Mouse (Mus musculus) kidney, embryonic 14.5 days (tissue): ENCODE data around the gene 2010111I01Rik. TPM values are rescaled to one million over a fixed set of nuclear protein-coding genes. Genes with fewer than 3 reads are reported as not detected.

Source experiments
- ATAC-seq: fragments of 200-750 bp; cut with Nextera tagmentation; 2 replicates; pipeline ENCODE4 v1.8.0; 2017; ENCODE audit warnings: moderate number of reproducible peaks, mild to moderate bottlenecking, moderate TSS enrichment, moderate library complexity; ENCODE audit not compliant: low FRiP score, low TSS enrichment
- H3K27ac ChIP-seq: fragments of 300-500 bp; sonication (generic); 2 replicates; pipeline ENCODE4 v1.5.1; 2014; ENCODE audit warnings: low read depth, mild to moderate bottlenecking, low read length, moderate library complexity, mixed read lengths
- H3K27me3 ChIP-seq: fragments of 300-500 bp; sonication (generic); 2 replicates; pipeline ENCODE4 v1.6.1; 2014; ENCODE audit warnings: mild to moderate bottlenecking, low read length; ENCODE audit not compliant: control insufficient read depth, insufficient read depth
- H3K36me3 ChIP-seq: fragments of 300-500 bp; sonication (generic); 2 replicates; pipeline ENCODE4 v1.6.1; 2014; ENCODE audit warnings: low read length, mixed read lengths; ENCODE audit not compliant: control insufficient read depth, insufficient read depth
- H3K4me1 ChIP-seq: fragments of 300-500 bp; sonication (generic); 2 replicates; pipeline ENCODE4 v1.6.1; 2014; ENCODE audit warnings: low read length, mixed read lengths; ENCODE audit not compliant: control insufficient read depth, insufficient read depth
- H3K4me2 ChIP-seq: fragments of 300-500 bp; sonication (generic); replicated peaks from 2 replicates; pipeline ENCODE4 v1.6.1; 2014; ENCODE audit warnings: low read depth, mild to moderate bottlenecking, low read length
- H3K4me3 ChIP-seq: fragments of 300-500 bp; sonication (generic); 2 replicates; pipeline ENCODE4 v1.5.1; 2014; ENCODE audit warnings: mild to moderate bottlenecking, low read length
- H3K9ac ChIP-seq: fragments of 300-500 bp; sonication (generic); 2 replicates; pipeline ENCODE4 v1.6.1; 2014; ENCODE audit warnings: low read depth, mild to moderate bottlenecking, low read length, moderate library complexity
- H3K9me3 ChIP-seq: fragments of 300-500 bp; sonication (generic); 2 replicates; pipeline ENCODE4 v1.6.1; 2016; ENCODE audit warnings: low read length; ENCODE audit not compliant: control insufficient read depth
- WGBS: fragments of 180-500 bp; shearing (Covaris S2); extraction: QIAGEN DNeasy Blood & Tissue Kit; methylation state at CpG from one replicate; pipeline ENCODE4 v1.1.7; 2014; 5-methylcytosine and 5-hydroxymethylcytosine counted together
- polyA plus RNA-seq: library from polyadenylated mRNA; unstranded; fragments of >200 nt; fragmentation: Nextera tagmentation; extraction: Ambion mirVana; gene quantifications from 2 replicates; pipeline ENCODE4 v1.2.1, GENCODE M21; 2014

Gene 2010111I01Rik
- polyA plus RNA-seq, 1 experiment from 2014 or later = 153 TPM

GRCm38 (mm10) chr13:62951606-62952005 lies 13.1 kb upstream of the 2010111I01Rik start:
- H3K4me3 ChIP-seq = no peak overlapping the region
- H3K4me1 ChIP-seq = no peaks in the 10 kb centered on the region
- no peaks in the 10 kb centered on the region for H3K9me3 ChIP-seq
- H3K27me3 ChIP-seq = no peaks in the 10 kb centered on the region
- no peaks in the 10 kb centered on the region for H3K36me3 ChIP-seq
- no peak overlapping the region for H3K27ac ChIP-seq
- WGBS = 52% methylated on average over 1 of the region's 1 CpGs
- H3K4me2 ChIP-seq = no peak overlapping the region
- ATAC-seq = no peak
- H3K9ac ChIP-seq = no peak overlapping the region

GRCm38 (mm10) chr13:62952047-62952446 lies 12.6 kb upstream of the 2010111I01Rik start:
- no peaks in the 10 kb centered on the region for H3K27me3 ChIP-seq
- no peak for ATAC-seq

GRCm38 (mm10) chr13:62952624-62953023 lies 12.1 kb upstream of the 2010111I01Rik start:
- no peak overlapping the region for H3K4me2 ChIP-seq
- WGBS = 76% methylated on average over 3 of the region's 3 CpGs
- no peak for ATAC-seq
- no peak overlapping the region for H3K4me3 ChIP-seq
- no peaks in the 10 kb centered on the region for H3K36me3 ChIP-seq
- no peaks in the 10 kb centered on the region for H3K27me3 ChIP-seq
- H3K4me1 ChIP-seq = no peaks in the 10 kb centered on the region
- H3K9ac ChIP-seq = no peak overlapping the region
- no peaks in the 10 kb centered on the region for H3K9me3 ChIP-seq
- no peak overlapping the region for H3K27ac ChIP-seq

More at GRCm38 (mm10) chr13:62952047-62952446, 12.6 kb upstream of the 2010111I01Rik start:
- whole genome bisulfite sequencing = 71% methylated on average over 3 of the region's 3 CpGs
- Histone ChIP-seq H3K9ac (no peak overlapping the region), H3K4me1 (no peaks in the 10 kb centered on the region), H3K36me3 (no peaks in the 10 kb centered on the region), H3K4me2 (no peak overlapping the region), H3K27ac (no peak overlapping the region), H3K9me3 (no peaks in the 10 kb centered on the region), H3K4me3 (no peak overlapping the region)

GRCm38 (mm10) chr13:62955997-62956396 lies 8.7 kb upstream of the 2010111I01Rik start:
- no peaks in the 10 kb centered on the region for H3K36me3 ChIP-seq
- H3K9me3 ChIP-seq = no peaks in the 10 kb centered on the region
- H3K9ac ChIP-seq = no peak overlapping the region
- no peaks in the 10 kb centered on the region for H3K4me1 ChIP-seq
- no peak overlapping the region for H3K4me2 ChIP-seq
- H3K27me3 ChIP-seq = no peaks in the 10 kb centered on the region
- H3K4me3 ChIP-seq = no peak overlapping the region
- no peak overlapping the region for H3K27ac ChIP-seq
- 89% methylated on average over 6 of the region's 6 CpGs for WGBS
- no peak for ATAC-seq

GRCm38 (mm10) chr13:62956776-62957175 lies 7.9 kb upstream of the 2010111I01Rik start:
- Histone ChIP-seq H3K27me3 (no peaks in the 10 kb centered on the region), H3K27ac (no peak overlapping the region), H3K9ac (no peak overlapping the region), H3K4me1 (no peaks in the 10 kb centered on the region), H3K9me3 (no peaks in the 10 kb centered on the region), H3K4me3 (no peak overlapping the region), H3K36me3 (no peaks in the 10 kb centered on the region), H3K4me2 (no peak overlapping the region)
- WGBS = 78% methylated on average over 10 of the region's 10 CpGs
- ATAC-seq = no peak

GRCm38 (mm10) chr13:62963358-62963757 lies 1.3 kb upstream of the 2010111I01Rik start:
- no peak overlapping the region for H3K27ac ChIP-seq
- 80% methylated on average over 2 of the region's 2 CpGs for WGBS

GRCm38 (mm10) chr13:62968223-62968622 lies 3.5 kb downstream of the 2010111I01Rik start:
- Histone ChIP-seq H3K9me3 (no peaks in the 10 kb centered on the region), H3K4me3 (no peak overlapping the region), H3K27me3 (no peaks in the 10 kb centered on the region), H3K27ac (no peak overlapping the region), H3K9ac (no peak overlapping the region), H3K36me3 (no peaks in the 10 kb centered on the region), H3K4me2 (no peak overlapping the region), H3K4me1 (no peaks in the 10 kb centered on the region)
- ATAC-seq = no peak
- 86% methylated on average over 12 of the region's 12 CpGs for WGBS

More at GRCm38 (mm10) chr13:62963358-62963757, 1.3 kb upstream of the 2010111I01Rik start:
- H3K36me3 ChIP-seq = no peaks in the 10 kb centered on the region
- no peak overlapping the region for H3K4me2 ChIP-seq
- no peaks in the 10 kb centered on the region for H3K27me3 ChIP-seq
- no peaks in the 10 kb centered on the region for H3K9me3 ChIP-seq
- no peak for ATAC-seq
- H3K9ac ChIP-seq = no peak overlapping the region
- H3K4me3 ChIP-seq = no peak overlapping the region
- H3K4me1 ChIP-seq = no peaks in the 10 kb centered on the region

GRCm38 (mm10) chr13:62970515-62971269 lies 6.0 kb downstream of the 2010111I01Rik start:
- no peak for ATAC-seq

GRCm38 (mm10) chr13:62972403-62972802 lies 7.7 kb downstream of the 2010111I01Rik start:
- Histone ChIP-seq H3K9ac (no peak overlapping the region), H3K36me3 (no peaks in the 10 kb centered on the region), H3K4me3 (no peak overlapping the region), H3K27me3 (no peaks in the 10 kb centered on the region), H3K4me2 (no peak overlapping the region), H3K4me1 (no peaks in the 10 kb centered on the region), H3K9me3 (no peaks in the 10 kb centered on the region), H3K27ac (no peak overlapping the region)
- ATAC-seq = no peak
- 79% methylated on average over 3 of the region's 3 CpGs for WGBS

More at GRCm38 (mm10) chr13:62970515-62971269, 6.0 kb downstream of the 2010111I01Rik start:
- no peak overlapping the region for H3K9ac ChIP-seq
- no peaks in the 10 kb centered on the region for H3K4me1 ChIP-seq
- H3K27me3 ChIP-seq = no peaks in the 10 kb centered on the region
- WGBS = 89% methylated on average over 11 of the region's 11 CpGs
- no peaks in the 10 kb centered on the region for H3K36me3 ChIP-seq
- H3K27ac ChIP-seq = no peak overlapping the region
- H3K4me3 ChIP-seq = no peak overlapping the region
- no peak overlapping the region for H3K4me2 ChIP-seq
- no peaks in the 10 kb centered on the region for H3K9me3 ChIP-seq
